Mouse (Mus musculus) small intestine, adult 2 months (tissue): ENCODE results near the gene Guca2a.

Source experiments
- CTCF ChIP-seq: fragments of 200-500 bp; IDR thresholded peaks from 2 replicates; pipeline ENCODE4 v1.5.1; 2012; ENCODE audit warnings: low read depth, mild to moderate bottlenecking, control low read depth, inconsistent platforms, low read length, moderate library complexity, mixed read lengths; ENCODE audit not compliant: insufficient replicate concordance, insufficient read length; ENCODE audit errors: extremely low read depth
- POLR2A ChIP-seq: fragments of 200-500 bp; IDR thresholded peaks from 2 replicates; pipeline ENCODE4 v1.6.1; 2012; ENCODE audit warnings: low read depth, mild to moderate bottlenecking, control low read depth, inconsistent platforms, low read length, moderate library complexity

DNA sequence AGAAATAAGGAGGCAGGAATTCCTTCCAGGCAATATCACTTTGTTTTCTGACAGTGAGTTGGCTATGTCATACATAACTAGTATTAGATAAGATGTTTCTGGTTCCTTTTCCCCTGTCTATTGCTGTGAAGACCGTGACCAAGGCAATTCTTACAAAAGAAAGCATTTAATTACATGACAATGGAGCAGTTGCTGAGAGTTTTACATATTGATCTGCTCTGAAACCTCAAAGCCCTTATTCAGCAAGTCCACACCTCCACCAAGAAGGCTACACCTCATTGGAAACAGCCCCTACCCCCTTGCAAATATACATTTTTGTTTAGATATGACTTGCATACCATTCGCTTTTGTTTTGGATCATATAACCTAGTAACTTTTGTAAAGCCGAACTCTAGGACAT, 45.0 kb upstream of the Guca2a start:
- TF ChIP-seq CTCF (no peak), POLR2A (no peak)
